Mouse (Mus musculus): Measurements from ENCODE around the gene Hyal2.
A peak's percentile ranks its signal among the peaks of the same experiment; 100 is the strongest.

Hyal2 gene

GRCm38 (mm10) chr9:107567702-107568319 is at the start of gene Hyal2:
Gene Hyal2 (plus strand): TSS chr9:107567945.
- peak; percentile 89 to 91 for DNase-seq

GRCm38 (mm10) chr9:107520331-107520730 is 47.4 kb upstream of the Hyal2 start:
- DNase-seq: no peak

DNA sequence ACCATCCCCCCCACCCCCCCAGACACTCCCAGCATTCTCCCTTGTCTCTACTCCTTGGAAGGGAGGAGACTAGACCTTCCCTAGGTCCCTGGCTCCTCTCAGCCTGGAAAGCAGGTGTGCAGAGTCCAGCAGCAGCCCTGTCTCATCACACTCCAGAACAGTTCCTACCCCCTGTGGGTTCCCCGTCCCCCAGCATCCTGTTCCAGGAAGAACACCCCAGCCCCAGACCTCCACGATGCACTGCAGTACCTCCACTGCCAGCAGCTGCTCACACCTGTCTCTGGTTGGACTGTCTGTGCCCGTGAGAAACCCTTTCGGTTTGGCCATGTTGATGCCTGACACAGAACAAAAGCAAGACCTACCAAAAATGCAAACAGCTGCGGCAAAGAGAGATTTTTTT is 46.6 kb upstream of the Hyal2 start:
- no peak for DNase-seq

DNA sequence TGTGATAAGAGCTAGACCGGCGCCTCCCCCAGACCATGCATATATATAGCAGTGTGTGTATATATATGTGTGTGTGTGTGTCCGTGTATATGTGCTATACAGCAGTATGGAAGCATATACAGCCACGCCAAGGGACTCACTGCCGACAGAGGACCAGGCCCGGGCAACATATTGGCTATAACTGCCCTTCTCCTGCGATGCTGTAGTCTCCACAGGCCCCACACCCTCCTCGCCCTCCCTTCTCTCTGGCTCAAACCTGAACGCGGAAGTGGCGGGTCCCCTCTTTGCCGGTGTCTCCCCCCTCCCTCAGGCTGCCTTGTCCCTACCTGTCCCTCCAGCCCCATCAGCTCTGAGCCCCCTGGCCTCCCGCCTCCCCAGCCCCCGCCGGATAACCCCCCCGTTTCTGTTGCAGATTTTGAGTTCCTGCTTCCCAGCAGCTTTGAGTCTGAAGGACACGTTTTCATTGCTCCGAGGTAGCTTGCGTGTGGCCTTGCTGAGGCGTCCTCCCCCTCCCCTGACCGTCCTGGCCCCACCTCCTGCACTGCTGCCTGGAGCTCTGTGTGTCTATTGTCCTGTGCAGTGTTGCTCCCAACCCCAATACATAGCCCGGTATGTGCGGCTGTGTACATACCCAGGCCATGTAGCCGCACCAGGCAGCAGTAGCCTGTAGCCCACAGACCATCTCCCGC is 45.9 kb upstream of the Hyal2 start:
- DNase-seq: no peak

DNA sequence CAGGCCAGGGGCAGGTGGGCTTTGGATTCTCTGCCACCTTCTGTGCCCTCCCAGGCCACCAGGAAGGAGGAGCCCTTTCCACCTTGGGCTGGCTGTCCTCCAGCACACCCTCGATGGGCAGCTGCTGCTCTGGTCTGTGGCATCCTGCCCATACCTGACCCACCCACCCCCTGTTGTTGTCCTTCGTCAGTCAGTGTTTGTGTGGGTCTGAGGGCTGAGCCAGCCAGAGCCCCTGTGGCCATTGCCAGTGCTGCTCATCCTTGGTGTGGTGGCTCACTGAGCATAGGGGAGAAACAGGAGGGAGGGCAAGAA is 45.4 kb upstream of the Hyal2 start:
- DNase-seq: no peak

DNA sequence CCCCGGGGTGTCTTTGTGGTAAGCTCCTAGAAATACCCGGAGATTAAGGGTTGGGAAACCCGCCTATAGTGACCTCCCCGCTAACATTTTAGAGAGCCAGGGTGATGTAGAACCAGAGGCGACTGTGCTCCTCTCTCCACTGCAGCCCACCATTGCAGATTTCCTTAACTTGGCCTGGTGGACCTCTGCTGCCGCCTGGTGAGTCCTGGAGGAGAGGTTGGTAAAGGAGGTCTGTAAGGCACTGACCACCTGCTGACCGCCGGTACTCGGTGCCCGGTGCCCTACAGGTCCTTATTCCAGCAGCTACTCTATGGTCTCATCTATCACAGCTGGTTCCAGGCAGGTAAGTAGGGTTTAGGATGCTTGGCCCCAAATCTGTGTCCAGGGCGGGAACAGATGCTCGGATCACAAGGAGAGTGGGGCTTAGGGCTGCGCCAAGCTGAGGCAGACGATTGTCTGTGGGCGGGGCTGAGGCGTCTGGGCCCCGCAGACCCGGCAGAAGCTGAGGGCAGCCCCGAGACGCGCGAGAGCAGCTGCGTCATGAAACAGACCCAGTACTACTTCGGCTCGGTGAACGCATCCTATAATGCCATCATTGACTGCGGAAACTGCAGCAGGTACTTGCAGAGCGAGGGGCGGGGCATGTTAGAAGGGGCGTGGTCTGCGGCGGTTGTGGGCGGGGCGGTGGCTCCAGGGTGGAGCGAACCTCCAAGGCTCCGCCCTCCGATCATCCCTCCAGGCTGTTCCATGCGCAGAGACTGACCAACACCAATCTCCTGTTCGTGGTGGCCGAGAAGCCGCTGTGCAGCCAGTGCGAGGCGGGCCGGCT is 41.3 kb upstream of the Hyal2 start:
- peak; percentile 76 to 83 for DNase-seq

- peak; percentile 95 to 97 for DNase-seq
Measured at GRCm38 (mm10) chr9:107533791-107534407, 33.8 kb upstream of the Hyal2 start, which contains the start of gene Tmem115. Gene Tmem115 (plus strand): TSS chr9:107533945.

- DNase-seq: no peak
Measured at GRCm38 (mm10) chr9:107534408-107535202, 33.1 kb upstream of the Hyal2 start.

- DNase-seq: no peak
Measured at GRCm38 (mm10) chr9:107538231-107538630, 29.5 kb upstream of the Hyal2 start.

DNA sequence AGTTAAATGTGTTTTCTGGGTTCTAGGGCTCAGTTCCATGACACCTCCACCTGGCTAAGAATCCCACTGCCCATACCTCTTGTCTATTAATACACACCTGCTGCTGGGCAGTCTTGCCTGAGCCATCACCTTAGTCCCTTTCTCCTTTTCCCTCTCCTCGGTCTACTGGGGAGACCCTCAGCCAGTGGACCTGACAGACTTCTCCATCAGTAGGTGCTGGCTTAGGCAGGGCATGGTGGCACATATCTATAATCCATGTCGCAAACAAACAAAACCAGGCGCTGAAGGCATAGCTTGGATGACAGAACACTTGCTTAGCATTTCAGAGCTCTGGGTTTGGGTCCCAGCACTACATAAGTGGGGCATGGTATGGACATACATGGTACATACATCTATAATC is 29.0 kb upstream of the Hyal2 start:
- DNase-seq: no peak

DNA sequence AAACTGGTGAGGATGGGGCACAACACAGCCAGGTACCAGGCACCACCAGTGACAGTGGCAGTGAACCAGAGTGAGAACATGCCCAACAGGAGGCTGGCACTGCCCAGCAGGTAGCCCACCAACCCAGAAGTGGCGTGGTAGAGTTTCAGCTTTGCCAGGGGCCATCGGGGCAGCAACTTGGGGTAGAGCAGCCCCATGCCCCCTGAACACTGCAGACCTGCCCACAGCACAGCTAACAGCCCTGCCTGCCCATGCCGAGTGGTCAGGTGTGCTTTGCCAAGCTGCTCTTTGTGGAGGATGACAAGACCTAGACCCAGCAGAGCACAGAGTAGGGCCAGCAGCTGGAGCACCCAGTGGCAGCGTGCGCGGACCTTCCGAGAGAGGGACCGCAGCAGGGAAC is 27.8 kb upstream of the Hyal2 start:
- DNase-seq: no peak

GRCm38 (mm10) chr9:107540420-107540819 is 27.3 kb upstream of the Hyal2 start:
- no peak for DNase-seq

- DNase-seq: no peak
Measured at GRCm38 (mm10) chr9:107541005-107541404, 26.7 kb upstream of the Hyal2 start.

GRCm38 (mm10) chr9:107541474-107542351 is 26.0 kb upstream of the Hyal2 start, which contains the start of the genes Cyb561d2 and Nprl2:
Gene Cyb561d2 (minus strand): TSS chr9:107542193.
Gene Nprl2 (plus strand): TSS chr9:107542226.
- peak; percentile 95 for DNase-seq

GRCm38 (mm10) chr9:107542352-107542686 is 25.4 kb upstream of the Hyal2 start:
- DNase-seq: no peak

DNA sequence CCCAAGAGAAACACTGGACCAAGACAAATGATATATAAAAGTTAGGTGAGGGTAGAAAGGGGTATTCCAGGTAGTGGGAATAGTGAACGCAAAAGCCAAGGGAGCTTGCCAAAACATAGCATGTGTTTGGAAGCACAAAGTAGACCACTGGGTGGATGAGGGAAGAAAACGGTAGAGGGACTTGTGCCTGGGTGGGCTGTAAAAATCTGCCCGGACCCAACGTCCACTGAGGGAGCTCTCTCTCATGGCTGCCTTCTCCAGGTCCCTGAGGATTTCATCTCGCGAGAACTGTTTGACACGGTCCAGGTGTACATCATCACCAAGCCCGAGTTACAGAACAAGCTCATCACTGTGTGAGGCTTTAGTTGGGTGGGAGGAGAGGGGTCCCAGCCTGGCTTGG is 25.0 kb upstream of the Hyal2 start:
- no peak for DNase-seq

DNA sequence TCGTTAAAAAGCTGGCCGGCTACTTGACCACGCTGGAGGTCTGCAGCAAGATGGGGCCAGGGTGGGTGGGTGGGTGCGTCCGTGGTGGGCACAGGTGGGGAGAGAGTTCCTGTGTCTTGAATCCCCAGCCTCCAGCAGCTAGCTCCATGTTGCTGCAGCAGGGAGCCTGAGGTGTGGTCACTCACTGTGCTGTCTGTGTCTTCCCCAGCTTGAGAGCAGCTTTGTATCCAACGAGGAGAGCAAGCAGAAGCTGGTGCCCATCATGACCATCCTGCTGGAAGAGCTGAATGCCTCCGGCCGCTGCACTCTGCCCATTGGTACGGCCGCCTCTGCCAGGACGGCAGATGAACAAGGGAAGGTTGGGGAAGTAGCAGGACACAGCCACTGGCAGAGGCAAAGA is 24.4 kb upstream of the Hyal2 start:
- no peak for DNase-seq

DNA sequence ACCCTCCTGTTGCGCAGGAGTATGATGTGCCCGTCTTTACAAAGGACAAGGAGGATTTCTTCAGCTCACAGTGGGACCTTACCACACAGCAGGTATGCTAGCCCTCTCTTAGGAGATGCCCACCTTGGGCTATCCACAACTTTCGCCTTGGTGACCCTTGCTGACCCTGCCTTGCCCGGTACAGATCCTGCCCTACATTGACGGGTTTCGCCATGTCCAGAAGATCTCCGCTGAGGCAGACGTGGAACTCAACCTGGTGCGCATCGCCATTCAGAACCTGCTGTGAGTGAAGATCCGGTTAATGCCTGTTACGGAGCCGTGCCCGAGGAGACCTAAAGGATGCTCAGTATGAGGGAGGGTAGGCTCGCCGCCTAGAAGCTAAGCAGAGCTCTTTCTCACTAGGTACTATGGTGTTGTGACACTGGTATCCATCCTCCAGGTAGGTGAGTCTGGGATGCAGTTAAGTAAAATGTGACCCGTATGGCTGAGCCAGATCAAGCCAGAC is 23.5 kb upstream of the Hyal2 start:
- no peak for DNase-seq

GRCm38 (mm10) chr9:107544729-107545128 is 23.0 kb upstream of the Hyal2 start:
- no peak for DNase-seq

DNA sequence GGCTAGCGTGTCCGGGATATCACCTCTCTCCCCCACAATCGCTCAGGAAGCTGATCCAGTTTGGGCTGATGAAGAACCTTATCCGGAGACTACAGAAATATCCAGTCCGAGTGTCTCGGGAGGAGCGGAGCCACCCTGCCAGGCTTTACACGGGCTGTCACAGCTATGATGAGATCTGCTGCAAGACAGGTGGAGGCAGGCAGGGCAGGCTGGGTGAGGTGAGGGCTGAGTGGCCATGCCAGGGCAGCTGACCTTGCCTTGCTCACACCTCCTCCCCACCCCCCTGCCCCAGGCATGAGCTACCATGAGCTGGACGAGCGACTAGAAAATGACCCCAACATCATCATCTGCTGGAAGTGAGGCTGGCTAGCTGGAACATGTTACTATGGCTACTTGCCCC is 22.5 kb upstream of the Hyal2 start:
- DNase-seq: no peak

GRCm38 (mm10) chr9:107545602-107546001 is 22.1 kb upstream of the Hyal2 start:
- peak; percentile 63 to 85 for DNase-seq

Data from kidney, adult 8-10 months (tissue).